Mouse (Mus musculus): ENCODE results near the gene Bcl2a1d.
"Not testable (repeated sequence)": the region's sequence is repeated elsewhere in the genome, so short reads cannot be mapped to it uniquely, and the experiment has no call there.

Gene Bcl2a1d

DNA sequence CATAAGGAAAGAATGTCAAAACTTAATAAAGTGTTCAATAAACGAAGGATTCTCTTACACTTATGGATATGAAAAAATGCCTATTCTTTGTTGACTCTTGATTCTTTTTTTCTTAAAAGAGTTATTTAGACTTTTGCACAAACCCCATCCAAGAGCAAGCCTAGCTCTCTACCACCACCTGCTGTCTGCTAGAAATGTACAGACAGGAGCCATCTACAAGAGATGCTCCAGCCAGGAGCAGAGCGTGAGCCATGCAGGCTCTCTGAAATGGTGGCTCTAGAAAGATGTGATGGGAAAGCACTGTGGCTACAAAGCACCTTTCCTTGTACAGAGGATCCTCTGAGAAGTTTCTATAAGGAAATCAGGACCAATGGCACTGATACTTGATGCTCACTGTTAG is 33.0 kb downstream of the Bcl2a1d start:
- DNase-seq (ENCODE audit: low spot score), result not testable (repeated sequence)

DNA sequence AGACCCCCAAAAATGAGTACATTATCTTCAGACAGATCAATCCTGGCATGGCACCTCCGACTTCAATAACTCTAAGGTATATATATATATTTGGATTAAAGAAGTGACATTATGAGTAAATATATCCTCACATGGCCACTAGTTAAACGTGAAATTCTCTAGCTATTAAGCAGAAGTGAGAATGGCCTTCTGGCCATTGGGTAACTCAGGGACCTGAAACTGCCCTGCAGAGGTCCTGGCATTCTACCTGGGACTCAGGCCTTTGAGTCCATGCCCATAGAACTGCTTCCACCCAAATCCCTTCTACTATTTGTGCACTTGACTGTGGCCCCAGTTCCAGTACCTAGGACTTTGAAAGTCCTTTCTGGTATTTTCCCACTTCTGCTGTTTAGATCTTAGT is 40.4 kb downstream of the Bcl2a1d start:
- not testable (repeated sequence) for DNase-seq (ENCODE audit: low spot score)

GRCm38 (mm10) chr9:88689451-88689850 is 42.3 kb downstream of the Bcl2a1d start:
- not testable (repeated sequence) for DNase-seq (ENCODE audit: low spot score)

- DNase-seq (ENCODE audit: low spot score), result not testable (repeated sequence)
These were observed 45.0 kb downstream of the Bcl2a1d start for GRCm38 (mm10) chr9:88686719-88687118.

Data from embryo, embryonic 10.5 days (tissue).